Mouse (Mus musculus) ES-E14 (cell line): ENCODE data around the gene Crocc. TPM values are rescaled to one million over a fixed set of nuclear protein-coding genes. Genes with fewer than 3 reads are reported as not detected.

Source experiments
- DNase-seq: peaks from one replicate; pipeline ENCODE4 v3.0.0-alpha.2; 2013; ENCODE audit warnings: low read depth, low spot score
- H3K27ac ChIP-seq: 2 replicates; pipeline ENCODE4 v1.5.1; 2012; ENCODE audit warnings: low read depth, mild to moderate bottlenecking, low read length, moderate library complexity, mixed read lengths; ENCODE audit not compliant: poor library complexity, insufficient read depth, severe bottlenecking
- H3K36me3 ChIP-seq: 2 replicates; pipeline ENCODE4 v1.6.1; 2012; ENCODE audit warnings: mild to moderate bottlenecking, low read length, moderate library complexity, mixed read lengths; ENCODE audit not compliant: control insufficient read depth, poor library complexity, insufficient read depth, severe bottlenecking
- H3K4me1 ChIP-seq, 2 experiments: fragments of 150-350 bp in 1 of 2; sonication (generic) in 1 of 2; 2 replicates each; pipeline ENCODE4 v1.6.1; 2012; ENCODE audit warnings: low read length in 2 of 2, mild to moderate bottlenecking in 1 of 2, mixed read lengths in 1 of 2; ENCODE audit not compliant: control insufficient read depth in 2 of 2, insufficient read depth in 2 of 2, poor library complexity in 1 of 2
- H3K4me3 ChIP-seq, 2 experiments: fragments of 150-350 bp in 1 of 2; sonication (generic) in 1 of 2; 2 replicates each; pipeline ENCODE4 v1.5.1; 2012; ENCODE audit warnings: low read length in 2 of 2, low read depth in 1 of 2, mild to moderate bottlenecking in 1 of 2, mixed read lengths in 1 of 2; ENCODE audit not compliant: insufficient read depth in 1 of 2, poor library complexity in 1 of 2, severe bottlenecking in 1 of 2
- H3K9ac ChIP-seq: 2 replicates; pipeline ENCODE4 v1.6.1; 2012; ENCODE audit warnings: low read depth, mild to moderate bottlenecking, low read length, mixed read lengths; ENCODE audit not compliant: poor library complexity, insufficient read depth, severe bottlenecking
- H3K9me3 ChIP-seq: fragments of 150-350 bp; sonication (generic); 2 replicates; pipeline ENCODE4 v1.6.1; 2012; ENCODE audit warnings: low read depth, mild to moderate bottlenecking, low read length; ENCODE audit not compliant: control insufficient read depth, insufficient read depth
- CHD2 ChIP-seq: IDR thresholded peaks from 2 replicates; pipeline ENCODE4 v1.6.1; 2014; ENCODE audit warnings: mild to moderate bottlenecking, low read depth, low read length, inconsistent platforms
- HCFC1 ChIP-seq: IDR thresholded peaks from 2 replicates; pipeline ENCODE4 v1.6.1; 2012; ENCODE audit warnings: low read length, inconsistent platforms, borderline replicate concordance; ENCODE audit not compliant: insufficient read depth
- MAFK ChIP-seq: IDR thresholded peaks from 2 replicates; pipeline ENCODE4 v1.6.1; 2014; ENCODE audit warnings: mild to moderate bottlenecking, low read depth, low read length, inconsistent platforms; ENCODE audit not compliant: insufficient read depth
- ZC3H11A ChIP-seq: IDR thresholded peaks from 2 replicates; pipeline ENCODE4 v1.6.1; 2012; ENCODE audit warnings: low read depth, mild to moderate bottlenecking, inconsistent platforms, low read length, borderline replicate concordance
- ZNF384 ChIP-seq: IDR thresholded peaks from 2 replicates; pipeline ENCODE4 v1.6.1; 2012; ENCODE audit warnings: low read depth, low read length, inconsistent platforms
- in situ Hi-C, 2 experiments: fragments of 600-800 bp; cut with MboI; formaldehyde crosslinking; loops; one replicate each; pipeline ENCODE4 v1.15.1; 2025; ENCODE audit warnings: low sequenced_read_pairs in 2 of 2, inconsistent platforms in 1 of 2; ENCODE audit not compliant: unreplicated experiment in 2 of 2
- total RNA-seq: library from RNA; depleted of rRNA; stranded (reverse); fragments of 300-350 nt; gene quantifications from 2 replicates; pipeline ENCODE4 v1.2.3, GENCODE M21; 2012

Crocc gene
- total RNA-seq, 1 experiment, result 15.2 TPM

DNA sequence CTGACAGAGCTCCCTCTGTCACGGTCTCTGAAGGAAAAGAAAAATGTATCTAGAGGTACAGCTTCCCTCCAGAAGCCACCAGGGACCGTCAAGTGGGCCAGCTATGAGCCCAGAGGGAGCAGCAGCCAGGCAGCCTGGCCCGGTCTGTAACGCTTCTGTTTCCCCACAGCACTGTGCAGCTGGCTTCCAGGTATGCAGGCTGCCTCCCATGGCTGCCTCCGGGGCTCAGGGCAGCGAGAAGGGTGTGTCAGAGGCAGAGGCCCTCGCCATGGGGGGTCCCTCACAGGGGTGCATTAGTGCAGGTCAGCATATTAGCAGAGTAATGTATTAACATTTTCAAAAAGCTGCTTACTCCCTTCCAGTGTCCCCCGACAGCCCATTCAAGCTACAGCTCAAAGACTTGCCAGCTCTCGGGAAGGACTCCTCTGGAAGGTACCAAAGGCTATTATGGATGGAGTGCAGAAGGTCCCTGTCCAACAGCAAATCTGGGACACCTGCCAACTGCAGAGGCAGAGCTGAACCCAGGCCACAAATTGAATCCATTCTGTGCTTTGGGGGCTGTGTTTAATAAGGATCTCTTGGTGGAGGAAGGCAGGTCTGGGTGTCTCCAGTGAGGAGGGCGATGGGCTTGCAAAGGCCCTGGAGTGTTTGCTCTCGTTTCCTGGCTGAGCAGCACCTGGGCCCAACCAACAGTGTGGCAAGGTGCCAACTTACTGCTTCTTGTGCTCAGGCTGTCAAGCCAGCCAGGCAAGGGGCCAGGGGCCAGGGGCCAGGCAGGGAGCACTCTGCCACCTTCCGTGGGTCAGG lies 6.6 kb upstream of the Crocc start:
- Histone ChIP-seq H3K9me3 (no peaks in the 10 kb centered on the region), H3K9ac (no peak overlapping the region), H3K4me1 (peaks cover 0 to 3% of the 10 kb centered on the region in 2 experiments; a peak in 1 of 4 replicates), H3K27ac (no peak overlapping the region), H3K4me3 (no peak overlapping the region), H3K36me3 (peaks cover 33% of the 10 kb centered on the region)
- in situ Hi-C loops, result no loop called here
- TF ChIP-seq ZC3H11A (no peak), CHD2 (no peak), ZNF384 (no peak), HCFC1 (no peak), MAFK (no peak)
- DNase-seq, result no peak

DNA sequence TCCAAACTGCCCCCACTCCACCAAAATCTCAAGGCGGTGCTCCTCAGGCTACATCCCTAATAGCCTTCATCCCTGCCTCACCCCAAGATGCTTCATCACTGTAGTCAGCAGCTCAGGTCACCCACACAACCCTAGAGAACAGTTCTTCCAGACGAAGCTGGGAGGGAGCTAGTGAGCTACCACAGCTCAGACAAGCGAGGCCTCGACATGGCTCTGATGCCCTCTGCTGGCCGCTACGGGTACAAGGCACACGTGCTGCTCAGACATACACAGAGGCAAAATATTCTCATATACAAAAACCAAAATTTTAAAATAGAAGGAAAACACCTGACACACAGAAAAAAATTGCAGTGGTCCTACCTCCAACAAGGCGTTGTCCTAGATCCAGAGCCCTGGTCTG lies 4.8 kb upstream of the Crocc start:
- Histone ChIP-seq H3K9ac (no peak overlapping the region), H3K36me3 (peaks cover 25% of the 10 kb centered on the region), H3K4me3 (no peak overlapping the region), H3K9me3 (no peaks in the 10 kb centered on the region), H3K27ac (no peak overlapping the region), H3K4me1 (peaks cover 0 to 3% of the 10 kb centered on the region in 2 experiments; a peak in 1 of 4 replicates)
- in situ Hi-C loops, result no loop called here
- no peak for DNase-seq
- TF ChIP-seq ZNF384, result no peak
- TF ChIP-seq MAFK, result no peak
- TF ChIP-seq CHD2, result no peak
- no peak for TF ChIP-seq HCFC1
- no peak for TF ChIP-seq ZC3H11A

DNA sequence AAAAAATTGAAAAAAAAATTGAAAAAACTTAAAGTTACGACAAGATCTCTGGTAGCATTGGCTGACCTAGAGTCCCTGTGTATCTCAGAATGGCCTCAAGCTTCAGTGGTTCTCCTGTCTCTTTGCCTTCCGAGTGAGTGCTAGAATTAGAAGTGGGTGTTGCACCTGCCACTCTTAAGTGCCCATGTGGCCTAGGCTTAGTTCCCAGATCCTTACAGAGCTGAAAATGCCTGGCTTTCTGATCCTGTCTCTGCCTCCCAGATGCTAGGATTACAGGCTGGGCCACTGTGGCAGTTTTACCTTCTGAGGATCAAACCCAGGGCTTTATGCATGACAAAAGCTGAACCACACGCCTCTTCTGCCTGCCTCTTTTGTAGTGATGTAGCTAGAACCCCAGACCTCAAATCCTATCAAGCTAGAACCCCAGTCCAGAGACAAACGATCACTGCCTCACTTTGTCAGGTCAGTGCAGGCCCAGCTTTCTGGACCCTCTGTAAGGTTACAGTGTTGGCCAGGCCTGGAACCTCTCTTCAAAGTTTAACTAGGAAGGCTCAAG lies 3.8 kb upstream of the Crocc start:
- Histone ChIP-seq H3K27ac (no peak overlapping the region), H3K4me3 (no peak overlapping the region), H3K9ac (no peak overlapping the region), H3K4me1 (peaks cover 0 to 3% of the 10 kb centered on the region in 2 experiments; a peak in 1 of 4 replicates), H3K36me3 (peaks cover 21% of the 10 kb centered on the region), H3K9me3 (no peaks in the 10 kb centered on the region)
- TF ChIP-seq ZNF384, result no peak
- no peak for TF ChIP-seq MAFK
- TF ChIP-seq CHD2, result no peak
- TF ChIP-seq HCFC1, result no peak
- no peak for TF ChIP-seq ZC3H11A
- no peak for DNase-seq
- in situ Hi-C loops, result no loop called here

DNA sequence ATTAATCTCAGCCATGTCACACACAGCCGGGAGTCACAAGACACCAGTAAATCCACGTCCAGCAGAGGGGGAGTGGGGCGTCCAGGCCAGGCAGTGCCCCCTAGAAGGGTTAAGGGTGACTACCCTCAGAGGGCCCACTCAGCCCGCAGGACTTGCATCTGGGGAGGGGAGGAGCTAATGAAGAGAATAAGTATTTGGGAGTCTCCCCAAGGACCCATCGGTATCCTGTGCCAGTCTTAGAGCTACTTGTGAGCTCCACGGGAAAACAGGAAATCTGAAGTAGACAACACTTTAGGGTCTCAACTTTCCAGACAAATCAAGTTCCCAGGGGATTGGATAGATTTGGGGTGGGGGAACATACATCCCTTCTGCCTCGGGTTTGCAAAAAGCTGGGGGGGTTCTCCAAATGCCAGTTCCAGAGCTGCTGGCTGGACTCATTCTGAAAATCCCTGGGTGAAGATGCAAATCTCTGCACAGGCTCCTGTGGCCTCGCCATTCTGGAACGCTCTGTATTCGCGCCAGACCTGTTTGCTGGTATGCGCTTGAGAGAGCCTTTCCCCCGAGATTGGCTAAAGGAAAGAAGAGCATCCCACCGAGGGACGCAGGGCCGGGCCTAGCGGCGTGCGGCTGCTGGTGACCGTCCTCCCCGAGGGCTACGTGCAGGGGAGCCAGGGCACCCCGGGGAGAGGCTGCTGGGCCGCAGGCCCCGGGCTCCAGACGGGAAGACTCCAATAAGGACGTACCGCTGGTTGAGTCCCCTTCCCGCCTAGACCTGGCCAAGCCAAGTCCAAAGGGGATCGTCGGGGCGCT lies 529 bp downstream of the Crocc start:
- peak overlapping the region; percentile 29; the same call in 1 of the 2 replicates for H3K27ac ChIP-seq
- peaks cover 0 to 10% of the 10 kb centered on the region in 2 experiments; a peak in 2 of 4 replicates for H3K4me1 ChIP-seq
- peak overlapping the region; percentile 86 for H3K9ac ChIP-seq
- H3K36me3 ChIP-seq, result peaks cover 2% of the 10 kb centered on the region; the same call in 1 of the 2 replicates
- no peaks in the 10 kb centered on the region for H3K9me3 ChIP-seq
- TF ChIP-seq ZC3H11A (no peak), MAFK (no peak), HCFC1 (no peak), ZNF384 (no peak), CHD2 (no peak)
- in situ Hi-C loops, result no loop called here
- H3K4me3 ChIP-seq, result peak overlapping the region; percentile 81 to 91
- DNase-seq, result no peak
